Mouse (Mus musculus) heart, adult 11 months (tissue): ENCODE measurements around the gene Lamb3.
"Not testable (repeated sequence)": the region's sequence is repeated elsewhere in the genome, so short reads cannot be mapped to it uniquely, and the experiment has no call there.

Source experiments
- DNase-seq: peaks from one replicate; pipeline ENCODE4 v3.0.0; 2022

The Lamb3 gene

GRCm38 (mm10) chr1:193251386-193251785, 43.9 kb downstream of the Lamb3 start:
- DNase-seq = peak; percentile 92

GRCm38 (mm10) chr1:193252616-193253015, 45.1 kb downstream of the Lamb3 start:
- DNase-seq = peak; percentile 88

- not testable (repeated sequence) for DNase-seq
Observed at GRCm38 (mm10) chr1:193253895-193254294, 46.4 kb downstream of the Lamb3 start.

- no peak for DNase-seq
Observed at GRCm38 (mm10) chr1:193255032-193255431, 47.5 kb downstream of the Lamb3 start.

GRCm38 (mm10) chr1:193255488-193256288, 48.2 kb downstream of the Lamb3 start:
- DNase-seq = peak; percentile 93

- DNase-seq = no peak
Observed at GRCm38 (mm10) chr1:193256289-193256577, 48.7 kb downstream of the Lamb3 start.

GRCm38 (mm10) chr1:193256621-193257098, 49.2 kb downstream of the Lamb3 start:
- DNase-seq = peak; percentile 92

GRCm38 (mm10) chr1:193259559-193259958, 52.1 kb downstream of the Lamb3 start:
- peak; percentile 91 for DNase-seq

- peak; percentile 99 for DNase-seq
Observed at GRCm38 (mm10) chr1:193261897-193262548, 54.5 kb downstream of the Lamb3 start.

- DNase-seq = peak; percentile 87
Observed at GRCm38 (mm10) chr1:193263026-193263907, 55.8 kb downstream of the Lamb3 start.

- DNase-seq = peak; percentile 93
Observed at GRCm38 (mm10) chr1:193263955-193264598, 56.6 kb downstream of the Lamb3 start, which contains the start of gene Hsd11b1. Hsd11b1 (minus strand) TSS chr1:193264075.

GRCm38 (mm10) chr1:193265734-193266133, 58.2 kb downstream of the Lamb3 start:
- DNase-seq = no peak

GRCm38 (mm10) chr1:193270965-193271763, 63.7 kb downstream of the Lamb3 start:
- DNase-seq = peak; percentile 90

- peak; percentile 95 for DNase-seq
Observed at GRCm38 (mm10) chr1:193272137-193272915, 64.8 kb downstream of the Lamb3 start.

GRCm38 (mm10) chr1:193272916-193273601, 65.6 kb downstream of the Lamb3 start, which contains the start of gene G0s2:
G0s2 (minus strand) TSS chr1:193273217.
- DNase-seq = peak; percentile 99

GRCm38 (mm10) chr1:193274407-193275071, 67.0 kb downstream of the Lamb3 start:
- DNase-seq = no peak

- DNase-seq = peak; percentile 92
Observed at GRCm38 (mm10) chr1:193278414-193279045, 71.0 kb downstream of the Lamb3 start.

GRCm38 (mm10) chr1:193279492-193279891, 72.0 kb downstream of the Lamb3 start:
- no peak for DNase-seq

GRCm38 (mm10) chr1:193281344-193281743, 73.8 kb downstream of the Lamb3 start:
- DNase-seq = no peak
